Mouse (Mus musculus): ENCODE results near the gene Nmnat3.

Gene Nmnat3

DNA sequence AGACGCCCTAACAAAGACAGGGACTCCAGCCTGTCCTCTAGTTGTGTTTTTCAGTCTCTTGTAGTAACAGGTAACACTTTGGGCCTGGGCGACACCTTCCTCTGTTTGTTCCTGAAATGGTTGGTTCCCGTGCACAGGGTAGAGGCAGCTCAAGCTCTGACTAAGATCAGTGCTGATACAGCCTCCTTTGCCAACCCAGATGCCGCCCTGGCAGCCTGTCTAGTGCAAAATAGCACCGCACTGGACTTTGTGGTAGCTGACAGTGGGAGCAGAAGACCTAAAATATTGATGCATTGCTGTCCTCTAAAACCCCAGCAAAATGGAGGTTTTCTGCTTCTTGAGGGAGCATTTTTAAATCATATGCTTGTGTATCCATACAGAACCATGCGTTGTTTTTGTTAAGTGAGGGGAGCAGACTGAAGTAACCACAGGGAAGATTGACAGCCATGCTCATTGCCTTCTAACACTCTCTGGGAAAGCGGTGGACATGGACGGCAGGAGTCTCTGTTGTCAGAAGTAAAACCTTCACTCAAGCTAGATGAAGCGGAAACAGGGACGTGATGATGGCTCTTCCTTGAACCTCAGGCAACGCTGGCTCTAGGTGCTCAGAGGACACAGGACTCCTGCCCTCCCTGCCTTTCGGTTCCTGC is 24.2 kb downstream of the Nmnat3 start:
- in situ Hi-C loops (cut with MboI): no loop called here

DNA sequence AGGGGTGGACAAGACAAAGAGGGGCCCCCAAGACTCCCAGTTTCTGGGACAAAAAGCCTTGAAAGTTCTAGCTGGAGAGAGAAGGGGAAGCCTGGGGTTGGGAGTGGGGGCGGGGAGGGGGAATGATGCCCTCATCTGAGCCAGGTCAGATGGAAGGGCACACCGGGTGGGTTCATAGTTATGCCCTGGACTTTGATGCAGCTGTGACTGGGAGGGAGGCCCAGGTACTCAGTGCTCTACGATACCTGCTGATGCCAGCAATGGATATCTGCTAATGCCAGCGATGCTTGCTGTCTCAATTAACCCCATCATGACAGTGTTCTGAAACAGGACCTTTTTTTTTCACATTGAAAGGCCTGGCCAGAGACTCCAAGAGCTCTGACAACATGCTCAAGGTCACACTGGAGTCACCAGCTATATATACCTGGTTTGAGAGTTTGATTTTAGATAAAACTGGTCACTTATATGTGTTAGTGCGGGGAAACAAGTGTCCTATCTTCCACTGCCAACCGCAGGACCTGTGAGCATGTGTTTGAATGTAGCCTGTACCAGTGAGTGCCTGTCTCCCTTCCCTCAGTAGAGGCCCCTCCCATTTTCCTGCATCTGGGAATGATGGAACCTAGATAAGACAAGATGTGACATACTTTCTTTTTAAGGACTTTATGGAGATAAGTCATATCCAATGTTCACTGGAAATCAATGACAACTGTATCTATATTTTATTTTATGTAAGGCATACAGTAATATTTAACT is 25.6 kb downstream of the Nmnat3 start:
- in situ Hi-C loops (cut with MboI): no loop called here

GRCm38 (mm10) chr9:98313587-98313986 is 26.4 kb downstream of the Nmnat3 start:
- in situ Hi-C loops (cut with MboI): no loop called here

DNA sequence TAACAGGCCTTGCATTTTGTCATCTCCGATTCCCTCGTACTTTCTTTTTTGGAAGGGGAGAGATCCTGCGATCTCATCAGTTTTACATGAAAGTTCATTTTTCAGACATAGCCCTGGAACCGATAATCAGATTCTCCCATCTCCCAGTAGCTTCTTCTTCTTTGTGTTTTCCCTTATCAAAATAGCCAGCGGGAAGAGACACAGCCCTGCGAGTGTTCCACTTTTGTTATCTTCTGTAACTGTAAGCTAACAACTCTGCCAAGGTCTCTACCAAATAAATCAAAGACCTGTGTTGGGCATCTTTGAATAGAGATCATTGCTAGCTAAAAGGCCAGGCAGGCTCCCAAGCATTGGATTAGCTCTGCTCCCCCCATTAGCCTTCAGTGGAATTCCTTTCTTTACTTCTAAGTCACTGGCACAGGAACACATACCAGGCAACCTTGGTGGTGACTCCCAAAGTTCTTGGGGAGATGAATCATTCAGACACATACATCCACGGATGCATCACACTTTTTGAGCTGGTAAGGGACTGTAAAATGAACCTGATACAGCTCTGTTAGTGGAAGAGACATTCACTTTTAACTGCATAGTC is 26.9 kb downstream of the Nmnat3 start:
- in situ Hi-C loops (cut with MboI): no loop called here

DNA sequence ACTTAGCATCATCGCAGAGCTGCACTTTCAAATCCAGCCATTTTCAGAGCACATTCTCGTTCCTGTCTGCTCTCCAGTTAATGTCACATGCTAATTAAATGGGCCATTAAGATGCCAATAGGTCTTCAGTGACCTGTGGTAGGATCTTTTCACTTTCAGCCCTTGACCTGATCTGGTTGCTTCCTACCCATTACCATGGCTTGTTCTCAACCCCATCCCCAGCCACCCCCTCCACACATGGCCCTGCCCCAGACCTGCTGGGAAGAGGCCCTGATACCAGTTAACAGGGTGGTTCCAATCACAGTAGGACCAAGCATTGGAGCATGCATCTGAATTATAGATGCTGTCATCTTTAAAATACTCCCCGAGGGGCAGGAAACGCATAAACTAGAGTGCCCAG is 30.7 kb downstream of the Nmnat3 start:
- in situ Hi-C loops (cut with MboI): no loop called here

DNA sequence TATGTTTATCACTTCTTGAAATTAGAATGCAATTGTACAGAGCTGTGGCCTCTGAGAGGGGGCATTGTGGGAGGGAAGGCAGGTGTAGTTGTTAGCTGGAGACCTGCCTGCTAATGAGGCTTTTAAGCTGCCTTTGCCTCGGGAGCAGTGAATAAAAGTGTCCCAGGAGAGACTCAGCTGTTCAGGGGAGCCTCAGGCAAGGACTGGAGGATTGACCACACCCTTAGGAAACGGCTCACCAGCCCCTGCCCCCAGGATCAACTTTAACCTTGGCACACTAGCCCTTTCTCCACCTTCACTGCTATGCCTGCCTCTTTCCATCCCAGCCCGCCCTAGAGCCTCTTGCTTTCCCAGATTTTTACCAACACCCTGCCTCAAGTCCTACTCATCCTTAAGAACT is 31.6 kb downstream of the Nmnat3 start:
- in situ Hi-C loops (cut with MboI): no loop called here

- in situ Hi-C loops (cut with MboI): no loop called here
Measured at GRCm38 (mm10) chr9:98320785-98321184, 33.5 kb downstream of the Nmnat3 start.

DNA sequence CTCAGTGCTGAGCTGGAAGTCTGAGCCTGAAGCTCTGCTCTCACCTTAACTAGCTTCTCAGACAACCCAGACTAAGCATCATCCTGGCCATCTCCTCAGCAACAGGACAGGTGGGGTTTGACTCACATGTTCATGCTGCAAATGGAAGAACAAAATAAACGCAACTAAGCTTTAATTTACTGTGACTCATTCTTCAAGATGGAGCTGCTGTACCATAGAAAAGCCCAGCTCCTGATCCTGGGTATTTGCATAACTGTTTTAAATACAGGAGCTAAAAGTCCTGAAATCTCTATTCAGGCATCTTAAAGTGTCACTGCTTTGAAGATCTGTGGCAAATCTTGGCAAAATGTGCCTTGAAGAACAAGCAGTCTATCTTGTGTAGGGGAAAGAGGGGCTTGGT is 38.9 kb downstream of the Nmnat3 start:
- in situ Hi-C loops (cut with MboI): no loop called here

DNA sequence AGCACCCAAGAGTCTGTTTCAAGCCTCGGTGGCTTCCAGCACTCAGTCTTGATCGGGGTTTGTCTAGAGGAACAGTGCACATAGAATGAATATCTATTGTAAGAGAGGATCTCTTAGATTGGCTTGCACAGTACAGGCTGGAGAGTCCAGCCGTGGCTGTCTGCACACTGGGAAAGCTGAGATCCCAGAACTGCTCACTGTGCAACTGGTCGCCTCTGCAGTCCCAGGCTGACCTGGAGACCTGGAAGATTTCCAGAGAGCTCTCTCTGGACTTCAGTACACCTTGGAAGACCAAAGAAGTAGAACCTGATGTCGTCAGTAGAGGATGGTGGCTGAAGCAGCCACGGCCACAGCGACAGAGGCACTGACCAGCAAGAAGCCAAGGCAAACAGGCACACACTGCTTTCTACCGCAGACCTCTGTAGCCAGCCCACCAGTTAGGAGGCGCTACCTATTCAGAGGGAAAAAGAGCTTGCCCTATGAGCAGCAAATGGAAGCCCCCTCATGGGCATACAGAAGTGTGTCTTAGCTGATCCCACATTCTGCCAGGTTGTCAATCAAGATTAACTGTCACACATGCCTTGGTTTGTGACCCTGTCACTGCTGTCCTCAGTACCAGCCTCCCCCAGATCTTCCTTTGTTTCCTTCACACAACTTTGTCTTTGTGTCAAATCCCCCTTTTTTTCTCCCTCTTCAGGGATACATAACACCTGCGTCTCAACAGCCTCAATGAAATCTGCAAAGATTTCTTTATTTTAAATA is 41.4 kb downstream of the Nmnat3 start:
- in situ Hi-C loops (cut with MboI): no loop called here

DNA sequence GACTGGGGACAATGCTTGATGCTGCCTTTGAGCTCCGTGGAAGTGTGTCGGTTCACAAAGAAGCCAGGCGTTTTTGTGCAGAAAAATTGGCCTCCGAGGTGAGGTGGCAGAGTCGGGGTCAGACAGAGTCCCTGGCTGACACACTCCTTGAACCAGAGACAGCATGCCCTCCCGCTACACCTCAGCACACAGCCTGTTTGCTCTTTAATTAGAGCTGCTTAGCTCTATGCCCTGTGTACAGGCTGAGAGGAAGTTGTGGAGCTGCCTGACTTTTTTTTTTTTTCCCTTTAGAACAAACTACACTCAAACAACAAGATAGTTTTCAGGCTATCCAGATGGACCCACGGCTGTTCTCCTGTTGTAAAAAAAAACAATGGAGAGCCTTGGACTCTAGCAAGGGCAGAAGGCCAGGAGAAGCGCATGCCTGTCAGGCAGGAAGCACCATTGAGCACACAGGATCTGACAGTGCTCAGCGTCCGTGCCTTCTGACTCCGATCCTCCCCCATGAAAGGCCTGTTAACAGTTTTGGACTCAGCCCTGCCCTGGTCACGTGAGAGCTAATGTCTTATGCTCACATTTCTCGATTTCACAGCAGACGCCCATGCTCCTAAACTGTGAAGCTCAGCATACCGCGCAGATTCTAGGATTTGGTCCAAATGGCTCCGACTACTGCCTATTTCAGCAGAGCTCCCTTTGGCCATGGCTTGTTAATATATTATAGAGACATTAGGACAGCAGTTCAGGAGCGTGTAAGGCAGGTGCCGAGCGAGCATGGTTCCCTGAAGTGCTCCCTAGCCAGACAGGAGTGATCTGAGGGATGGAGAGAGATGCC is 42.3 kb downstream of the Nmnat3 start:
- in situ Hi-C loops (cut with MboI): no loop called here

DNA sequence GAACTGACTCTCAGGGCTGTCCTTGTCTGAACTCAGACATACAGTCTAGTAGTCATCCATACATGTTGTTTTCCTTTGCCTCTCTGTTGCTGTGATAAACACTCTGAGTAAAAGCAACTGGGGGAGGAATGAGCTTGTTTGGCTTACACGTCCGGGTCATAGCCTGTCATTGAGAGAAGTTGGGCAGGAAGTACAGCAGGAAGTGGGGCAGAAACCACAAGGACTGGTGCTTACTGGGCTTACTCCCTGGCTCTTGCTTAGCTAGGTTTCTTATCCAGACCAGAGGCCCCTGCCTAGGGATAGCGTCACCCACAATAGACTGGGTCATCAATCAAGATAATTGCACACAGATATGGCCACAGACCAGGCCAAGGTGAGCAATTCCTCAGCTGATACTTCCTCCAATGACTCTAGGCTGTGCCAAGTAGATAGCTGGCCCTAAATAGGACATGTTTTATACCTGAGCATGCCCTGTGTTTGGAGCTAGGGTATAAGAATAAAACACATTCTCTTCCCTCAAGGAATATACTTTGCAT is 46.1 kb downstream of the Nmnat3 start:
- in situ Hi-C loops (cut with MboI): no loop called here

DNA sequence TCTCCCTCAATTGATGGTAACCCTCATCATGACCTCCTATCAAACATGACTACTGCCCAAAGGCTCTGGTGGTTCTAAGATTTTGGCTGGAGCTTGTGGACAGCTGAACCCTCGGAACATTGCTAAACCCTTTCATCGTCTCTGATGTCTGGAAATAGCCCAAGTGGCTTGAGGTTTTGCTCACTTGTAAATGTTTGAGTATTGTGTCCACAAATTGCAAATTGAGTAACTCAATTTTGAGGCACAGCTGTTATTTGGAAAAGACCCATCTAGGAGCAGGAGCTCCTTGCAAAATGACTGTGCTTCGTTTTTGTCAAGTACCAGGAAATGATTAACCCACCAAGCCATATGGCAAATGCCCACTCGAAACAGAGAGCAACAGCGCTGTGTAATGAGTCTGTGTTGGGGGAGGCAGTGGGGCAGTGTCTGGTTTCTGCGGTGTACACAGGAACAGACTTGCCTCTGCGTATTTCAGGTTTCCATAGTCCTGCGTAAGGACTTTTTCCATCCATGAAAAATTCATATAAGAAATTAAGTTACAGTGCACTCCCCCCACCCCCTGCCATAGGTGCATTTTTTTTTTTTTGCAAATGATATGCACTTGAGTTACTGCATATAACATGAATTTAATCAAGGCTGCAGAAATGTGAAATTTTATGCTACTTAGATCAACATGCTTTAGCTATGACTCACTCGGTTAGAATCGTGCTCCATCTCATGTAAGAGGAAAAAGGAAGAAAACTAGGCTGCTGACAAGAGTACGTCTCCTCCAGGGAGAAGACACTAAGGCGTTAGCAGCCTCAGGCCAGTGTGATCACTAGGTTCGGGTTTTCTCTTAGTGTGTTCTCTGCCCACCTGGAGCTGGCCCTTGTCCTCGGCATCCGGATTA is 50.9 kb downstream of the Nmnat3 start:
- in situ Hi-C loops (cut with MboI): no loop called here

GRCm38 (mm10) chr9:98339971-98340370 is 52.7 kb downstream of the Nmnat3 start:
- in situ Hi-C loops (cut with MboI): no loop called here

GRCm38 (mm10) chr9:98340427-98340826 is 53.2 kb downstream of the Nmnat3 start:
- in situ Hi-C loops (cut with MboI): no loop called here

GRCm38 (mm10) chr9:98345840-98346239 is 58.6 kb downstream of the Nmnat3 start:
- in situ Hi-C loops (cut with MboI): no loop called here

- in situ Hi-C loops (cut with MboI): no loop called here
Measured at GRCm38 (mm10) chr9:98346240-98346639, 59.0 kb downstream of the Nmnat3 start.

DNA sequence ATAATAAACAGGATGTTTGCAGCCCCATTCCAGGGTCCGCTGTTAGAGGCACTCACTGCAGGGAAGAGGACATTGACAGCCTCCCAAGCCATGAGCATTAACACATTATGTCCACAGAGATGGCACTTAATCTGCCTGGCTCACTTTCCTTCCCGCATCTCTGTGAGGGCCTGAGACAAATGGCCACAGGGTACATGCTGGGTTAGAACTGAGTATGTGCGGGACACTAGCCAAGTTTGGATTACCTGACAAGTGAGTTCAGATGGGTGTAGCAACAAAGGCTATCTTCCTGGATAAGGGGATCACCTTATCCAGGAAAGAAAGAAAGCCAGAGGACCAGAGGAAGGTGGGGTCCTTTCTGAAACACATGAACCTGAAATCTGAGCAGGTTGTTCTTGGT is 59.8 kb downstream of the Nmnat3 start:
- in situ Hi-C loops (cut with MboI): no loop called here

DNA sequence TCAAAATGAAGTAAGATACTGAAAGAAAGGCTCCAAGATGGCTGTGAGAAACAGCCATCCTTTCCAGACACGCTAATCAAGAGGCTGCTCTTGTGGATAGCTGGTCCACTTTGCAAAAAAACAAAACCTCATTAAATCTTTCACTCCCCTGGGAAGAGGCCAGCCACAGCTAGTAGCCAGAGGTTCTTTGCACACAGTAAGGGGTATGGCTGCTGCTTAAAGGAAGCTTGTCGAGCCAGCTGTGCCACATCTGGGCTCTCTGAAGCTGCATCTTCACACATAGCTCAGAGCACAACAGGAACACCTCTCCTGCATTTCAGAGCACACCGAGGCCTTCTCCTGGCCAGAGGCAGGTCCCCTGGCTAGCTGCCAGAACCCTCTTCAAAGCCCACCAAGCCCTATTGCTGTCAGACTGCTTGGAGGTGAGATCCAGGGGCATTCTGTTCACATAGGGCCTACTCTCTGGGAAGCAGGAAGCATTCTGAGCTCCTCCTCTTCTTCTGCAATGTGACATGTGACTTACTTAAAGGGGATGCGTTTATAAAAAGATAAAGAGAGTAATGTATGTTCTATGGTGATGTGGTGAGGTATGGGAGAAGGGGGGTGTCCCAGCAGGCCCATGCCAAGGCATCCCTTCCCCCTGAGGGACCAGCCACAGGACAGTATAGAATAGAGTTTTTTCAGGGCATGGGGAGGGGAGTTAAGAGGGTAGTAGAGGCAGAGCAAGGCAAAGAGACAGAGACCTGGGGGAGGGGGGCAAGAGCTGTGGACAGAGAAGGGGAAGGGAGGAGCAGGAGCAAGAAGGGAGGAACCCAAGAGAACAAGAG is 63.3 kb downstream of the Nmnat3 start:
- in situ Hi-C loops (cut with MboI): no loop called here

GRCm38 (mm10) chr9:98352332-98352731 is 65.1 kb downstream of the Nmnat3 start:
- in situ Hi-C loops (cut with MboI): no loop called here
